Mouse (Mus musculus) limb, embryonic 15.5 days (tissue): Measurements from ENCODE around the gene Gm26566. TPM values are rescaled to one million over a fixed set of nuclear protein-coding genes. Genes with fewer than 3 reads are reported as not detected.
A peak's percentile ranks its signal among the peaks of the same experiment; 100 is the strongest.

ENCODE experiments used
- ATAC-seq: fragments of 200-750 bp; cut with Nextera tagmentation; 2 replicates; pipeline ENCODE4 v1.8.0; 2017; ENCODE audit warnings: low read depth, moderate TSS enrichment; ENCODE audit not compliant: insufficient number of reproducible peaks, low FRiP score, low TSS enrichment
- H3K27ac ChIP-seq: fragments of 300-500 bp; sonication (generic); 2 replicates; pipeline ENCODE4 v1.5.1; 2015; ENCODE audit warnings: moderate library complexity, mild to moderate bottlenecking, inconsistent platforms
- H3K27me3 ChIP-seq: fragments of 300-500 bp; sonication (generic); 2 replicates; pipeline ENCODE4 v1.6.1; 2015; ENCODE audit warnings: inconsistent platforms
- H3K36me3 ChIP-seq: fragments of 300-500 bp; sonication (generic); 2 replicates; pipeline ENCODE4 v1.6.1; 2015; ENCODE audit warnings: inconsistent platforms
- H3K4me1 ChIP-seq: fragments of 300-500 bp; sonication (generic); 2 replicates; pipeline ENCODE4 v1.6.1; 2015; ENCODE audit warnings: inconsistent platforms
- H3K4me2 ChIP-seq: fragments of 300-500 bp; sonication (generic); 2 replicates; pipeline ENCODE4 v1.6.1; 2015; ENCODE audit warnings: mild to moderate bottlenecking, inconsistent platforms
- H3K4me3 ChIP-seq: fragments of 300-500 bp; sonication (generic); 2 replicates; pipeline ENCODE4 v1.5.1; 2015; ENCODE audit warnings: mild to moderate bottlenecking, inconsistent platforms
- H3K9ac ChIP-seq: fragments of 300-500 bp; sonication (generic); 2 replicates; pipeline ENCODE4 v1.6.1; 2015; ENCODE audit warnings: inconsistent platforms
- H3K9me3 ChIP-seq: fragments of 300-500 bp; sonication (generic); 2 replicates; pipeline ENCODE4 v1.6.1; 2016; ENCODE audit warnings: inconsistent platforms
- WGBS: fragments of 180-500 bp; shearing (Covaris S2); methylation state at CpG from one replicate; pipeline ENCODE4 v1.1.7; 2015; 5-methylcytosine and 5-hydroxymethylcytosine counted together
- polyA plus RNA-seq: library from polyadenylated mRNA; unstranded; fragments of >200 nt; fragmentation: Nextera tagmentation; extraction: Ambion mirVana; gene quantifications from 2 replicates; pipeline ENCODE4 v1.2.1, GENCODE M21; 2015

Gm26566 gene
- polyA plus RNA-seq: 0.56 and 1.1 TPM in 2 replicates

- H3K27me3 ChIP-seq: no peaks in the 10 kb centered on the region
- peak within 1 kb of the TSS; percentile 73 for H3K4me3 ChIP-seq
- WGBS: under 1% methylated on average over 81 of the region's 82 CpGs
- H3K9ac ChIP-seq: peak within 1 kb of the TSS; percentile 96
- H3K36me3 ChIP-seq: peaks cover 13% of the 10 kb centered on the region; the same call in 1 of the 2 replicates
- H3K4me2 ChIP-seq: peak within 1 kb of the TSS; percentile 60
- H3K4me1 ChIP-seq: peaks cover 22% of the 10 kb centered on the region
- peak; percentile 99 for ATAC-seq
- H3K27ac ChIP-seq: peak within 1 kb of the TSS; percentile 98
- no peaks in the 10 kb centered on the region for H3K9me3 ChIP-seq
Observed at GRCm38 (mm10) chr4:88721791-88722721, at the start of gene Gm26566, which contains the start of gene Klhl9. Gene Gm26566, plus strand, starts transcription at chr4:88721805. Gene Klhl9, minus strand, starts transcription at chr4:88722465.

- 69% methylated on average over 1 of the region's 1 CpGs for WGBS
- no peak for ATAC-seq
Observed at GRCm38 (mm10) chr4:88676824-88677223, 44.8 kb upstream of the Gm26566 start, which contains the start of gene Ifna16. Gene Ifna16, minus strand, starts transcription at chr4:88676924.

GRCm38 (mm10) chr4:88680362-88680761 is 41.2 kb upstream of the Gm26566 start:
- no peak overlapping the region for H3K9ac ChIP-seq
- no peaks in the 10 kb centered on the region for H3K9me3 ChIP-seq
- H3K27ac ChIP-seq: no peak overlapping the region
- WGBS: 43% methylated on average over 8 of the region's 8 CpGs
- no peak overlapping the region for H3K4me3 ChIP-seq
- H3K4me2 ChIP-seq: no peak overlapping the region
- ATAC-seq: no peak
- no peaks in the 10 kb centered on the region for H3K27me3 ChIP-seq
- no peaks in the 10 kb centered on the region for H3K36me3 ChIP-seq
- H3K4me1 ChIP-seq: no peaks in the 10 kb centered on the region

More at GRCm38 (mm10) chr4:88676824-88677223, 44.8 kb upstream of the Gm26566 start, which contains the start of gene Ifna16:
- H3K27ac ChIP-seq: no peak within 1 kb of the TSS
- H3K9ac ChIP-seq: no peak within 1 kb of the TSS
- H3K4me2 ChIP-seq: no peak within 1 kb of the TSS
- no peaks in the 10 kb centered on the region for H3K27me3 ChIP-seq
- H3K4me3 ChIP-seq: no peak within 1 kb of the TSS
- no peaks in the 10 kb centered on the region for H3K36me3 ChIP-seq
- H3K4me1 ChIP-seq: no peaks in the 10 kb centered on the region
- H3K9me3 ChIP-seq: no peaks in the 10 kb centered on the region

DNA sequence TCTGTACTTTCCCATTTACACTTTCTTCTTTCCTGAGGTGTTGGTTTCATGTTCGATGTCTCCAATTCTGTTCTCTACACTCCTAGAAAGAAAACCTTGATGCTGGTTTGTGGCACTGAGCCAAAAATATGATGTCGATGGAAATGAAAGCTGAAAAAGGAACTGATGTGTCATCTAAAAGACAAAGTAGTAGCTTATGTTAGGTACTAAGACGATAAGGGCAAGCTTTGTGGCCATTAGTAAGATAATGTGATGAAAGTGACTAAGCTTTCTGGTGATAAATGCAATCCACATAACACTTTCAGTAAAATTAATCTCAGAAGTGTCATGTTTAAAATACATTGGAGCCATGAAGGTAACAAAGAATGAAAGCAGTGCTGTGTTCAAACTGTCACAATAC is 40.3 kb upstream of the Gm26566 start:
- ATAC-seq: no peak
- Histone ChIP-seq H3K36me3 (no peaks in the 10 kb centered on the region), H3K4me3 (no peak overlapping the region), H3K4me2 (no peak overlapping the region), H3K27ac (no peak overlapping the region), H3K27me3 (no peaks in the 10 kb centered on the region), H3K4me1 (no peaks in the 10 kb centered on the region), H3K9me3 (no peaks in the 10 kb centered on the region), H3K9ac (no peak overlapping the region)
- 62% methylated on average over 3 of the region's 3 CpGs for WGBS

DNA sequence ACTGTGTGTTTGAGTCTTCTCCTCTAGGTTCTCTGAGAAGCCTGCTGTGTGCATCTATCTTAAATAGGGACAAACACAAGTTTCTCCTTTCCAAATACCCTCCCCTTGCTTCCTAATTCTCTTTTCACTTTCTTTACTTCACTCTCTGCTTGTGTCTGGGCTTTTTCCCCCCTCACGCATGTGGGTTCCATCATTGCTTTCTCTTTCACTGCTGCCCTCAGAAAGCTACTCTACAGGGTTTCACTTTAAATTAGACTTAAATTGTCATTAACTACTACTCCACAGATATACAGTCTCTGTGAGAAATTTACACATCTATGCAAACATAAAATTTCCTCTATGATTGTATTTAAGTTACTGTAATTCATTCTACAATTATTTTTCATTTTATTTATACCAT is 37.8 kb upstream of the Gm26566 start, which contains the start of gene Ifna2:
TSS of gene Ifna2 (minus strand) at position 101 of the 400 bp plus-strand sequence.
- Histone ChIP-seq H3K9me3 (no peaks in the 10 kb centered on the region), H3K4me1 (no peaks in the 10 kb centered on the region), H3K4me2 (no peak within 1 kb of the TSS), H3K27ac (no peak within 1 kb of the TSS), H3K9ac (no peak within 1 kb of the TSS), H3K27me3 (no peaks in the 10 kb centered on the region), H3K4me3 (no peak within 1 kb of the TSS), H3K36me3 (no peaks in the 10 kb centered on the region)
- no peak for ATAC-seq
- WGBS: 86% methylated on average over 1 of the region's 1 CpGs

GRCm38 (mm10) chr4:88691259-88691658 is 30.3 kb upstream of the Gm26566 start, which contains the start of gene Ifnab:
Gene Ifnab, minus strand, starts transcription at chr4:88691359.
- no peak for ATAC-seq
- Histone ChIP-seq H3K27ac (no peak within 1 kb of the TSS), H3K4me3 (no peak within 1 kb of the TSS), H3K27me3 (no peaks in the 10 kb centered on the region; the same call in 1 of the 2 replicates), H3K9ac (no peak within 1 kb of the TSS), H3K4me1 (no peaks in the 10 kb centered on the region), H3K36me3 (no peaks in the 10 kb centered on the region), H3K9me3 (no peaks in the 10 kb centered on the region), H3K4me2 (no peak within 1 kb of the TSS)
- WGBS: 78% methylated on average over 2 of the region's 2 CpGs

- Histone ChIP-seq H3K4me2 (no peak overlapping the region), H3K27ac (no peak overlapping the region), H3K9ac (no peak overlapping the region), H3K36me3 (no peaks in the 10 kb centered on the region), H3K4me1 (no peaks in the 10 kb centered on the region), H3K9me3 (no peaks in the 10 kb centered on the region), H3K27me3 (no peaks in the 10 kb centered on the region; the same call in 1 of the 2 replicates), H3K4me3 (no peak overlapping the region)
- WGBS: 88% methylated on average over 1 of the region's 1 CpGs
- ATAC-seq: no peak
Observed at GRCm38 (mm10) chr4:88692537-88692936, 29.1 kb upstream of the Gm26566 start.

DNA sequence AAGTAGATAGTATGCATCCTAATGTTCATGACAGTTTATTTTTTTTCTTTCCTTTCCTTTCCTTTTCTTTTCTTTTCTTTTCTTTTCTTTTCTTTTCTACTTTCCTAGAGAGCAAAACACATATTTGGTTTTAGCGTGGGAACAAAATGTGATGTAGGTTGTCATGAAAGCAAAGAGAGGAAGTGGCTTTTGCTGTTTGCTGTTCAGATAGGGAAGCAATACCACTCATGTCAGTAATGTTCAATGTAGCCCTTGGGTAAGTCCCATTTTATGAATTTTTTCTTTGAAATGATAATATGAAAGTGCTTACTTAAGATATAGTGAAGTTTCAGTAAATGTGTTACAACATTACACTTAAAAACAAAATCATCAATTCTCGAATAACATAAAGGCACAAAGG is 28.2 kb upstream of the Gm26566 start:
- Histone ChIP-seq H3K4me2 (no peak overlapping the region), H3K27me3 (no peaks in the 10 kb centered on the region; the same call in 1 of the 2 replicates), H3K9me3 (no peaks in the 10 kb centered on the region), H3K36me3 (no peaks in the 10 kb centered on the region), H3K27ac (no peak overlapping the region), H3K4me3 (no peak overlapping the region), H3K4me1 (no peaks in the 10 kb centered on the region), H3K9ac (no peak overlapping the region)
- ATAC-seq: no peak
- 78% methylated on average over 2 of the region's 2 CpGs for WGBS

DNA sequence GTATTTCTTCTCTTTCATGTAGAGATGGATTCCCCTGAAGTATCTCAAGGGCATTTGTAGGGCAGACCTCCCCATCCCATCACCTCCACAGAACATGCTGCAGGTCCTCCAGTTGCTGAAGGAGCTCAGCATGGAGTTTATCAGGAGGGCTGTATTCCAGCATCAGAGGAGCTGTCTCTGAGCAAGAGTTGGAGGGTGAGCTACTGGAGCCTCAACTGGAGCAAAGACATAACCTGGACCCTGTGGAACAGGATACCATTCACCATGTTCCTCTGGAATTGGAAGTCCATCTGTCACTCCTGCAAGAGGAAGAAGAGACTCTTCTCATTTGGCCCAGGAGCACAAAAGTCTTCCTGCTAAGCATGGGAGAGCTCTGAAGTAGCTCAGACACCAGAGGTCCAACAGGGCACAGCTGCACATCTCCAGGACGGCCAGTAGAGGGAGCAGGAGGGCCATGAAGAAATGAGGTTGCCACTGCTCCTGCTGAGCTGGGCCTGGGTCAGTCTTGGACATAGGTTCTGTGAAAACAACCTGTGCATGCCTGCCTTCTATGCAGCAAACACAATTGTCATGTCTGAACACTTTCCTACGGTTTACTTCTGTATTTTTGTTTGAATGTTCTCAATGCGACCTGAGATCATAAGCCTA is 25.2 kb upstream of the Gm26566 start:
- Histone ChIP-seq H3K4me3 (no peak overlapping the region), H3K36me3 (no peaks in the 10 kb centered on the region), H3K9ac (no peak overlapping the region), H3K27ac (no peak overlapping the region), H3K9me3 (no peaks in the 10 kb centered on the region), H3K27me3 (no peaks in the 10 kb centered on the region; the same call in 1 of the 2 replicates), H3K4me1 (no peaks in the 10 kb centered on the region), H3K4me2 (no peak overlapping the region)
- 19% methylated on average over 3 of the region's 3 CpGs for WGBS
- ATAC-seq: no peak

DNA sequence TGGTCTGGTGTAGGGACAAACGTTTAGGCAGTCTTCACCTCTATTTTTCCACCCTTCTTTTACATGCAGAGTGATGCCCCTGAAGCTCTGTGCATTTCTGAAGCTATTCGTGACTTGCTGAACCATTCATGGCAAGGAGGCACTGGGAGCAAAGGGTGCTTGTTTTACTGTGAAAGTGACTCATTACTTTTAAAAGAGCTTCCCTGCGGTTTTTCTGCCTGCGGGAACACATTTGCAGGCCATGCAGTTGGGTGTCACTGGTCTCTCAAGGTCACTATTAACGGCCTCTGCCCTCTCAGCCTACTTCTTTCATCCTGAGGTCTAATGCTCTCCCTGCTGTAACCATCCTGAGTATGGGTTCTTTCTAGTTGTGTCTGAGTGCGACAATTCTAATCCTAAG is 24.5 kb upstream of the Gm26566 start:
- Histone ChIP-seq H3K9ac (no peak overlapping the region), H3K4me1 (no peaks in the 10 kb centered on the region), H3K4me3 (no peak overlapping the region), H3K36me3 (no peaks in the 10 kb centered on the region), H3K27ac (no peak overlapping the region), H3K9me3 (no peaks in the 10 kb centered on the region), H3K27me3 (no peaks in the 10 kb centered on the region; the same call in 1 of the 2 replicates), H3K4me2 (no peak overlapping the region)
- ATAC-seq: no peak
- WGBS: 42% methylated on average over 6 of the region's 6 CpGs

- no peaks in the 10 kb centered on the region; the same call in 1 of the 2 replicates for H3K27me3 ChIP-seq
- H3K27ac ChIP-seq: no peak overlapping the region
- no peak overlapping the region for H3K4me2 ChIP-seq
- no peaks in the 10 kb centered on the region for H3K4me1 ChIP-seq
- no peak overlapping the region for H3K9ac ChIP-seq
- H3K4me3 ChIP-seq: no peak overlapping the region
- WGBS: 80% methylated on average over 4 of the region's 4 CpGs
- ATAC-seq: no peak
- H3K9me3 ChIP-seq: no peaks in the 10 kb centered on the region
- no peaks in the 10 kb centered on the region for H3K36me3 ChIP-seq
Observed at GRCm38 (mm10) chr4:88697753-88698152, 23.9 kb upstream of the Gm26566 start.

DNA sequence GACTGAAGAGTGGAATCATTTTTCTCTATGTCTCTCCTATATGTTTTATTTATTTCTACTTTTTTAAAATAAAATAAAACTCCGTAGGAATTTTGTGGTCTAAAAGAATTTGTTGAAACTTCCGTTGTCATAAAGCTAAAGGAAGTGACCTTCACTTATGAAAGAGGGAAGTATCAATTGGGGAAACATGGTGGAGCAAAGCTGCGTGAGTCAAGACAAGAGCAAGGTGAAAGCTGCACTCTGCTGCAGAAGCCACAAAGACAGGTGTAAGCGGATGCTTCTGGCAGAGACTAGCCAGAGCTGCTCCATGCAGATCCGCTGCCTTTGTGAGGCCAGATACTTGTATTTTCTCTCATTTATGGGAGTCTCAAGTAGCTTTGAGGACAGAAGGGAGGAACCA is 22.8 kb upstream of the Gm26566 start:
- Histone ChIP-seq H3K4me1 (no peaks in the 10 kb centered on the region), H3K36me3 (no peaks in the 10 kb centered on the region), H3K27me3 (no peaks in the 10 kb centered on the region; the same call in 1 of the 2 replicates), H3K4me3 (no peak overlapping the region), H3K4me2 (no peak overlapping the region), H3K9ac (no peak overlapping the region), H3K9me3 (no peaks in the 10 kb centered on the region), H3K27ac (no peak overlapping the region)
- WGBS: 50% methylated on average over 5 of the region's 5 CpGs
- no peak for ATAC-seq
